Comparison of ENCODE assay signal across 23 mouse cellular contexts in genomic region chr16:44381578-44381977, GRCm38 (mm10). TPM values are rescaled to one million over a fixed set of nuclear protein-coding genes. Genes with fewer than 3 reads are reported as not detected.
DNase-seq lines count a peak whose midpoint lies in the region; ATAC-seq and TF ChIP-seq lines count a peak whose summit lies in the region.
"Had no signal": no experiment of that assay in that cellular context is flagged by ENCODE, and none has a peak within 500 bp of the region (broad histone marks: within the 10 kb centered on the region; RNA-seq: fewer than 3 reads in every experiment).

No protein-coding gene starts in this region.

- no peak overlapping the region for H3K4me2 ChIP-seq in forebrain, embryonic 11.5 days (ENCODE audit: low read depth, low read length, severe bottlenecking)
- H3K4me2 ChIP-seq in forebrain, embryonic 16.5 days (ENCODE audit: low read length): no peak overlapping the region
- H3K4me2 ChIP-seq in lung, embryonic 14.5 days: no peak overlapping the region
- H3K4me2 ChIP-seq in liver, postnatal 0 days (ENCODE audit: low read depth, low read length): no peak overlapping the region

- TF ChIP-seq EP300 in liver, postnatal 0 days (IDR thresholded peaks at IDR 0.05; ENCODE audit: low read depth): no peak

- TF ChIP-seq CTCF in lung, embryonic 14.5 days (IDR thresholded peaks at IDR 0.05; ENCODE audit: low read depth): no peak
- no peak for TF ChIP-seq CTCF in liver, postnatal 0 days (IDR thresholded peaks at IDR 0.05; ENCODE audit: low read depth)

- 0 out of 2 replicates have a peak, but pooled peaks cover 2% of the 10 kb centered on the region for H3K4me1 ChIP-seq in forebrain, embryonic 11.5 days (replicated peaks; ENCODE audit: control insufficient read depth, insufficient read depth, low read length)
- H3K4me1 ChIP-seq in forebrain, embryonic 16.5 days (replicated peaks; ENCODE audit: control insufficient read depth, insufficient read depth, low read length): peaks cover 15% of the 10 kb centered on the region
- H3K4me1 ChIP-seq in lung, embryonic 14.5 days (ENCODE audit: insufficient read depth): no peaks in the 10 kb centered on the region
- H3K4me1 ChIP-seq in limb, embryonic 10.5 days: peaks cover 8% of the 10 kb centered on the region; the same call in 1 of the 2 replicates
- H3K4me1 ChIP-seq in liver, postnatal 0 days (ENCODE audit: insufficient read depth): no peaks in the 10 kb centered on the region

- no peaks in the 10 kb centered on the region for H3K27me3 ChIP-seq in forebrain, embryonic 11.5 days (ENCODE audit: control insufficient read depth, insufficient read depth, low read length)
- H3K27me3 ChIP-seq in forebrain, embryonic 16.5 days (replicated peaks; ENCODE audit: control insufficient read depth, insufficient read depth, low read length): no peaks in the 10 kb centered on the region
- no peaks in the 10 kb centered on the region for H3K27me3 ChIP-seq in lung, embryonic 14.5 days (ENCODE audit: insufficient read depth, low read length)
- no peaks in the 10 kb centered on the region for H3K27me3 ChIP-seq in limb, embryonic 10.5 days (ENCODE audit: low read depth, poor library complexity, severe bottlenecking)
- H3K27me3 ChIP-seq in liver, postnatal 0 days (ENCODE audit: insufficient read depth, low read length): no peaks in the 10 kb centered on the region
- H3K27me3 ChIP-seq: heart, embryonic 12.5 days; Patski had no signal

- no peaks in the 10 kb centered on the region for H3K36me3 ChIP-seq in forebrain, embryonic 11.5 days (ENCODE audit: control insufficient read depth, insufficient read depth, low read length)
- H3K36me3 ChIP-seq in forebrain, embryonic 16.5 days (ENCODE audit: control insufficient read depth, insufficient read depth): no peaks in the 10 kb centered on the region
- peaks cover 29% of the 10 kb centered on the region for H3K36me3 ChIP-seq in lung, embryonic 14.5 days (ENCODE audit: insufficient read depth)
- peaks cover 42% of the 10 kb centered on the region for H3K36me3 ChIP-seq in limb, embryonic 10.5 days
- peaks cover 12% of the 10 kb centered on the region; the same call in 1 of the 2 replicates for H3K36me3 ChIP-seq in liver, postnatal 0 days (replicated peaks; ENCODE audit: insufficient read depth, low read length)

- no peak overlapping the region for H3K4me3 ChIP-seq in forebrain, embryonic 11.5 days (ENCODE audit: low read depth, low read length)
- H3K4me3 ChIP-seq in forebrain, embryonic 16.5 days (replicated peaks; ENCODE audit: low read length): no peak overlapping the region
- H3K4me3 ChIP-seq in lung, embryonic 14.5 days (ENCODE audit: low read depth, low read length): no peak overlapping the region
- no peak overlapping the region for H3K4me3 ChIP-seq in limb, embryonic 10.5 days
- H3K4me3 ChIP-seq in liver, postnatal 0 days (ENCODE audit: low read depth, low read length): no peak overlapping the region
- H3K4me3 ChIP-seq: heart, embryonic 12.5 days had no signal

- H3K27ac ChIP-seq in forebrain, embryonic 11.5 days (ENCODE audit: low read depth, low read length): no peak overlapping the region
- no peak overlapping the region for H3K27ac ChIP-seq in forebrain, embryonic 16.5 days (ENCODE audit: low read length)
- H3K27ac ChIP-seq in lung, embryonic 14.5 days (ENCODE audit: low read depth): no peak overlapping the region
- no peak overlapping the region for H3K27ac ChIP-seq in limb, embryonic 10.5 days
- no peak overlapping the region for H3K27ac ChIP-seq in liver, postnatal 0 days (ENCODE audit: low read depth)

- H3K9ac ChIP-seq in forebrain, embryonic 11.5 days (ENCODE audit: low read length): no peak overlapping the region
- H3K9ac ChIP-seq in forebrain, embryonic 16.5 days (replicated peaks; ENCODE audit: low read depth, low read length): no peak overlapping the region
- no peak overlapping the region for H3K9ac ChIP-seq in lung, embryonic 14.5 days
- no peak overlapping the region for H3K9ac ChIP-seq in liver, postnatal 0 days (replicated peaks)
- H3K9ac ChIP-seq: heart, embryonic 12.5 days had no signal

- no peak for ATAC-seq in forebrain, embryonic 11.5 days (replicated peaks; ENCODE audit: low FRiP score)
- ATAC-seq in forebrain, embryonic 16.5 days: no peak
- peak; percentile 41; the same call in 1 of the 2 replicates for ATAC-seq in lung, embryonic 14.5 days (ENCODE audit: insufficient read depth)
- ATAC-seq in liver, postnatal 0 days: no peak
- ATAC-seq: activated CD4-positive, CD25-positive, alpha-beta regulatory T cell, adult 4 months; forebrain, embryonic 14.5 days; Patski had no signal

- DNase-seq in forebrain, embryonic 11.5 days (ENCODE audit: low spot score): peak; percentile 62
- peak; percentile 51 for DNase-seq in lung, embryonic 14.5 days
- DNase-seq in lung, postnatal 36 days: no peak
- peak; percentile 37 for DNase-seq in R1 (ENCODE audit: low read depth, low spot score)
- DNase-seq in limb, embryonic 10.5 days (ENCODE audit: low spot score): peak; percentile 41
- no peak for DNase-seq in liver, postnatal 0 days
- DNase-seq in adrenal gland, adult 8-10 months: no peak
- DNase-seq: adrenal gland, postnatal 14 days; cerebellum, adult 11 months; cerebellum, postnatal 10 days; heart, postnatal 14 days; kidney, adult 2 months; kidney, postnatal 25 days; liver; lung, adult 18-20 months; thymus, postnatal 36 days had no signal

- WGBS in forebrain, embryonic 11.5 days: 12% methylated on average over 5 of the region's 5 CpGs
- WGBS in forebrain, embryonic 16.5 days: 6% methylated on average over 4 of the region's 5 CpGs
- 19% methylated on average over 5 of the region's 5 CpGs for WGBS in lung, embryonic 14.5 days
- WGBS in limb, embryonic 10.5 days: 14% methylated on average over 5 of the region's 5 CpGs
- 81% methylated on average over 5 of the region's 5 CpGs for WGBS in liver, postnatal 0 days (ENCODE audit: insufficient replicate concordance)

- no peaks in the 10 kb centered on the region for H3K9me3 ChIP-seq in forebrain, embryonic 11.5 days (ENCODE audit: control insufficient read depth, low read length)
- no peaks in the 10 kb centered on the region for H3K9me3 ChIP-seq in forebrain, embryonic 16.5 days (ENCODE audit: control insufficient read depth, low read length)
- H3K9me3 ChIP-seq in lung, embryonic 14.5 days (ENCODE audit: low read depth, low read length): no peaks in the 10 kb centered on the region
- no peaks in the 10 kb centered on the region for H3K9me3 ChIP-seq in limb, embryonic 10.5 days (replicated peaks)
- H3K9me3 ChIP-seq in liver, postnatal 0 days (ENCODE audit: low read length): no peaks in the 10 kb centered on the region
- H3K9me3 ChIP-seq: heart, embryonic 12.5 days had no signal

RNA-seq across cellular contexts. Expression of gene Cfap44, which starts 13.0 kb away (rescaled TPM):
- 1.5 and 1.9 TPM in 2 replicates for polyA plus RNA-seq in forebrain, embryonic 11.5 days (2014; fragmentation: Nextera tagmentation; extraction: Ambion mirVana)
- 1.9 and 2.9 TPM in 2 replicates for polyA plus RNA-seq in forebrain, embryonic 16.5 days (2015; fragmentation: Nextera tagmentation; extraction: Ambion mirVana)
- 0.67 and 1.0 TPM in 2 replicates for polyA plus RNA-seq in lung, embryonic 14.5 days (2014; fragmentation: Nextera tagmentation; extraction: Ambion mirVana)
- 0.06 and 0.26 TPM in 2 replicates for polyA plus RNA-seq in limb, embryonic 10.5 days (2016; fragmentation: Nextera tagmentation; extraction: Ambion mirVana)
- 0.20 and 0.69 TPM in 2 replicates for polyA plus RNA-seq in liver, postnatal 0 days (2015; fragmentation: Nextera tagmentation; extraction: Ambion mirVana)
- total RNA-seq in adrenal gland, adult 8-10 months (2022): 1 to 10 TPM in 1 of 4 experiments, under 1 TPM in 3; 0.43 to 2.3 (median 0.70) TPM
- total RNA-seq: megakaryocyte-erythroid progenitor cell, adult 5-6 weeks had no signal
- polyA plus RNA-seq: activated CD4-positive, CD25-positive, alpha-beta regulatory T cell, adult 4 months; small intestine, adult 2 months had no signal

RNA-seq across cellular contexts. Expression of gene Spice1, which starts 34.7 kb away (rescaled TPM):
- polyA plus RNA-seq in forebrain, embryonic 11.5 days (2014; fragmentation: Nextera tagmentation; extraction: Ambion mirVana): 42.8 and 45.7 TPM in 2 replicates
- 19.8 and 25.2 TPM in 2 replicates for polyA plus RNA-seq in forebrain, embryonic 16.5 days (2015; fragmentation: Nextera tagmentation; extraction: Ambion mirVana)
- 30.6 and 33.5 TPM in 2 replicates for polyA plus RNA-seq in lung, embryonic 14.5 days (2014; fragmentation: Nextera tagmentation; extraction: Ambion mirVana)
- polyA plus RNA-seq in limb, embryonic 10.5 days (2016; fragmentation: Nextera tagmentation; extraction: Ambion mirVana): 27.5 and 31.2 TPM in 2 replicates
- 4.1 and 4.9 TPM in 2 replicates for polyA plus RNA-seq in liver, postnatal 0 days (2015; fragmentation: Nextera tagmentation; extraction: Ambion mirVana)
- total RNA-seq in adrenal gland, adult 8-10 months (2022): 10 to 100 TPM; 21.4 to 31.3 (median 23.5) TPM

RNA-seq across cellular contexts. Expression of gene Sidt1, which starts 48.6 kb away (rescaled TPM):
- 0.13 TPM in 1 of 2 replicates, not detected in the other for polyA plus RNA-seq in forebrain, embryonic 11.5 days (2014; fragmentation: Nextera tagmentation; extraction: Ambion mirVana)
- polyA plus RNA-seq in forebrain, embryonic 16.5 days (2015; fragmentation: Nextera tagmentation; extraction: Ambion mirVana): 5.3 and 7.1 TPM in 2 replicates
- 0.20 and 0.26 TPM in 2 replicates for polyA plus RNA-seq in lung, embryonic 14.5 days (2014; fragmentation: Nextera tagmentation; extraction: Ambion mirVana)
- polyA plus RNA-seq in limb, embryonic 10.5 days (2016; fragmentation: Nextera tagmentation; extraction: Ambion mirVana): not detected in 2 replicates
- 0.02 TPM in 1 of 2 replicates, not detected in the other for polyA plus RNA-seq in liver, postnatal 0 days (2015; fragmentation: Nextera tagmentation; extraction: Ambion mirVana)
- 10 to 100 TPM in 3 of 4 experiments, 1 to 10 TPM in 1; 7.8 to 18.1 (median 13.3) TPM for total RNA-seq in adrenal gland, adult 8-10 months (2022)
- polyA plus RNA-seq: heart, embryonic 12.5 days; Patski had no signal

Comparison
In these comparisons a context has a peak if more than half of its experiments do, and no peak if none do; other contexts are left out.
1. DNase-seq: peak in forebrain, embryonic 11.5 days (single experiment), lung, embryonic 14.5 days (single experiment), R1 (single experiment) and limb, embryonic 10.5 days (single experiment); none in lung, postnatal 36 days (single experiment), liver, postnatal 0 days (single experiment) and adrenal gland, adult 8-10 months (single experiment).